Mouse (Mus musculus) thymus, adult 2 months (tissue): Measurements from ENCODE around the gene Sugt1.

Source experiments
- CTCF ChIP-seq: fragments of 200-500 bp; IDR thresholded peaks from 2 replicates; pipeline ENCODE4 v1.5.1; 2012; ENCODE audit warnings: mild to moderate bottlenecking, control low read depth, low read length, moderate library complexity, borderline replicate concordance; ENCODE audit not compliant: control insufficient read depth, poor library complexity, insufficient read depth; ENCODE audit errors: extremely low read depth
- POLR2A ChIP-seq: fragments of 200-500 bp; IDR thresholded peaks from 2 replicates; pipeline ENCODE4 v1.6.1; 2012; ENCODE audit warnings: mild to moderate bottlenecking, low read length, control low read depth, moderate library complexity; ENCODE audit not compliant: control insufficient read depth, poor library complexity, insufficient read depth; ENCODE audit errors: extremely low read depth

- TF ChIP-seq CTCF (no peak), POLR2A (no peak)
Observed at GRCm38 (mm10) chr14:79573482-79574191, 13.9 kb upstream of the Sugt1 start.
